ENCODE assay signal across 13 mouse cellular contexts in genomic region chr11:25853032-25853431, GRCm38 (mm10).
DNase-seq lines count a peak whose midpoint lies in the region; ATAC-seq and TF ChIP-seq lines count a peak whose summit lies in the region.
"Had no signal": no experiment of that assay in that cellular context is flagged by ENCODE, and none has a peak within 500 bp of the region (broad histone marks: within the 10 kb centered on the region; RNA-seq: fewer than 3 reads in every experiment).

No protein-coding gene starts in this region.

- ATAC-seq in hindbrain, embryonic 15.5 days (ENCODE audit: low FRiP score, low read depth) = no peak; the same call in 1 of the 2 replicates
- ATAC-seq in midbrain, embryonic 14.5 days (ENCODE audit: low FRiP score, low TSS enrichment) = peak; percentile 44; the same call in 1 of the 2 replicates
- ATAC-seq in liver, embryonic 11.5 days (replicated peaks; ENCODE audit: low FRiP score) = no peak
- ATAC-seq: intestine, postnatal 0 days; lung, postnatal 0 days had no signal

- no peak overlapping the region for H3K4me2 ChIP-seq in hindbrain, embryonic 15.5 days
- no peak overlapping the region for H3K4me2 ChIP-seq in midbrain, embryonic 14.5 days (ENCODE audit: low read length)
- H3K4me2 ChIP-seq in liver, embryonic 11.5 days = no peak overlapping the region

- DNase-seq in brain, embryonic 14.5 days (ENCODE audit: low read depth) = peak; percentile 84
- DNase-seq in forebrain, embryonic 10.5 days (ENCODE audit: extremely low spot score, low spot score) = no peak
- peak; percentile 58 for DNase-seq in midbrain, embryonic 14.5 days
- no peak for DNase-seq in liver, embryonic 11.5 days (ENCODE audit: low spot score)
- no peak for DNase-seq in gastrocnemius, postnatal 10 days
- no peak for DNase-seq in spleen, postnatal 14 days (ENCODE audit: low spot score in 2 of 2)
- DNase-seq: adrenal gland, postnatal 36 days; cerebellum, adult 11 months; gastrocnemius, postnatal 25 days had no signal

- H3K4me1 ChIP-seq in forebrain, embryonic 10.5 days = peaks cover 59% of the 10 kb centered on the region
- H3K4me1 ChIP-seq in hindbrain, embryonic 15.5 days (replicated peaks) = peaks cover 38% of the 10 kb centered on the region
- H3K4me1 ChIP-seq in midbrain, embryonic 14.5 days (ENCODE audit: control insufficient read depth, insufficient read depth, low read length) = peaks cover 35% of the 10 kb centered on the region
- H3K4me1 ChIP-seq in liver, embryonic 11.5 days (replicated peaks; ENCODE audit: control insufficient read depth, insufficient read depth, low read length) = no peaks in the 10 kb centered on the region

- no peaks in the 10 kb centered on the region for H3K9me3 ChIP-seq in forebrain, embryonic 10.5 days
- H3K9me3 ChIP-seq in hindbrain, embryonic 15.5 days = no peaks in the 10 kb centered on the region
- H3K9me3 ChIP-seq in midbrain, embryonic 14.5 days (ENCODE audit: control insufficient read depth, low read length) = no peaks in the 10 kb centered on the region
- H3K9me3 ChIP-seq in liver, embryonic 11.5 days (ENCODE audit: control insufficient read depth, low read length) = no peaks in the 10 kb centered on the region

- WGBS in forebrain, embryonic 10.5 days = 20% methylated on average over 5 of the region's 5 CpGs
- WGBS in hindbrain, embryonic 15.5 days = 14% methylated on average over 5 of the region's 5 CpGs
- 15% methylated on average over 5 of the region's 5 CpGs for WGBS in midbrain, embryonic 14.5 days
- WGBS in liver, embryonic 11.5 days = 34% methylated on average over 5 of the region's 5 CpGs

- no peaks in the 10 kb centered on the region for H3K36me3 ChIP-seq in forebrain, embryonic 10.5 days (replicated peaks)
- no peaks in the 10 kb centered on the region for H3K36me3 ChIP-seq in hindbrain, embryonic 15.5 days
- no peaks in the 10 kb centered on the region for H3K36me3 ChIP-seq in midbrain, embryonic 14.5 days (ENCODE audit: control insufficient read depth, insufficient read depth, low read length)
- no peaks in the 10 kb centered on the region for H3K36me3 ChIP-seq in liver, embryonic 11.5 days (ENCODE audit: control insufficient read depth, insufficient read depth, low read length)

- no peak for TF ChIP-seq CTCF in brain, embryonic 14.5 days (IDR thresholded peaks at IDR 0.05; ENCODE audit: borderline replicate concordance, extremely low read depth, insufficient read depth, insufficient read length)

- H3K9ac ChIP-seq in hindbrain, embryonic 15.5 days = no peak overlapping the region
- H3K9ac ChIP-seq in midbrain, embryonic 14.5 days (replicated peaks; ENCODE audit: low read length) = no peak overlapping the region
- H3K9ac ChIP-seq in liver, embryonic 11.5 days (ENCODE audit: low read depth, low read length) = no peak overlapping the region

- no peak for TF ChIP-seq POLR2A in brain, embryonic 14.5 days (IDR thresholded peaks at IDR 0.05; ENCODE audit: borderline replicate concordance, extremely low read depth, insufficient read depth, insufficient read length, poor library complexity, severe bottlenecking)

- H3K27ac ChIP-seq in forebrain, embryonic 10.5 days = peak overlapping the region; percentile 27
- peak overlapping the region; percentile 53 for H3K27ac ChIP-seq in hindbrain, embryonic 15.5 days (replicated peaks)
- H3K27ac ChIP-seq in midbrain, embryonic 14.5 days (replicated peaks; ENCODE audit: low read depth, low read length) = peak overlapping the region; percentile 14; the same call in 1 of the 2 replicates
- no peak overlapping the region for H3K27ac ChIP-seq in liver, embryonic 11.5 days (ENCODE audit: low read depth, low read length)

- no peaks in the 10 kb centered on the region for H3K27me3 ChIP-seq in forebrain, embryonic 10.5 days (ENCODE audit: poor library complexity, severe bottlenecking)
- no peaks in the 10 kb centered on the region for H3K27me3 ChIP-seq in hindbrain, embryonic 15.5 days
- no peaks in the 10 kb centered on the region for H3K27me3 ChIP-seq in midbrain, embryonic 14.5 days (ENCODE audit: control insufficient read depth, insufficient read depth, low read length)
- no peaks in the 10 kb centered on the region for H3K27me3 ChIP-seq in liver, embryonic 11.5 days (replicated peaks; ENCODE audit: control insufficient read depth, insufficient read depth, low read length)
- H3K27me3 ChIP-seq: CH12.LX had no signal

- H3K4me3 ChIP-seq in forebrain, embryonic 10.5 days = no peak overlapping the region
- H3K4me3 ChIP-seq in hindbrain, embryonic 15.5 days = no peak overlapping the region
- no peak overlapping the region for H3K4me3 ChIP-seq in midbrain, embryonic 14.5 days (replicated peaks; ENCODE audit: low read depth, low read length)
- no peak overlapping the region for H3K4me3 ChIP-seq in liver, embryonic 11.5 days (ENCODE audit: low read depth, low read length)

Comparison
In these comparisons a context has a peak if more than half of its experiments do, and no peak if none do; other contexts are left out.
1. DNase-seq: peak in brain, embryonic 14.5 days (single experiment) and midbrain, embryonic 14.5 days (single experiment); none in forebrain, embryonic 10.5 days (single experiment), liver, embryonic 11.5 days (single experiment), gastrocnemius, postnatal 10 days (single experiment) and spleen, postnatal 14 days (0 of 2).